ENCODE assay signal across 14 mouse cellular contexts in the genomic region with DNA sequence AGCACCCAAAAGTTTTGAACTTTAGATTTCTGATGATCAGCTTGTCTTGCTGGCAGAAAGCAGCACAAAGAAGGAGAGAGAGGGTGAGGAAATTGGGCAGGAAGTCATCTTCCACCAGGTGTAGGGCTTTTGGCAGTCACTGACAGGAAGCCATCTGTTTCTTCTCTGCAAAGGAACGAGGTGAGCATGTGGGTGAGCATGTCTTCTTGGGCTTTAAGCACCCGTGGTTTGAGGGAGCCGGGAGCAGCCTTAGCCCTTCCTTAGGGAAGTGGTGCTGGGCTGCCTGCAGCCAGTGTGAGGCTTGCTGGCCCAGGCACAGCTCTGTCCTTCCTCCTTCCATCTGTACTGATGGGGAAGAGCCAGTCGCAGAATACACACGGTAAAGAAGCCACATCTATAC. TPM values are rescaled to one million over a fixed set of nuclear protein-coding genes. Genes with fewer than 3 reads are reported as not detected.
DNase-seq lines count a peak whose midpoint lies in the region; ATAC-seq and TF ChIP-seq lines count a peak whose summit lies in the region.
"Had no signal": no experiment of that assay in that cellular context is flagged by ENCODE, and none has a peak within 500 bp of the region (broad histone marks: within the 10 kb centered on the region; RNA-seq: fewer than 3 reads in every experiment).

No protein-coding gene starts in this region.

- no peaks in the 10 kb centered on the region for H3K36me3 ChIP-seq in liver, embryonic 15.5 days (replicated peaks)
- H3K36me3 ChIP-seq in liver, embryonic 11.5 days (ENCODE audit: control insufficient read depth, insufficient read depth, low read length): 0 out of 2 replicates have a peak, but pooled peaks cover 4% of the 10 kb centered on the region
- no peaks in the 10 kb centered on the region for H3K36me3 ChIP-seq in liver, postnatal 0 days (replicated peaks; ENCODE audit: insufficient read depth, low read length)
- no peaks in the 10 kb centered on the region for H3K36me3 ChIP-seq in kidney, adult 2 months (ENCODE audit: control insufficient read depth, insufficient read depth, low read length)
- no peaks in the 10 kb centered on the region for H3K36me3 ChIP-seq in midbrain, postnatal 0 days (ENCODE audit: insufficient read depth, low read length)
- H3K36me3 ChIP-seq: forebrain, embryonic 10.5 days had no signal

- no peak overlapping the region for H3K4me3 ChIP-seq in liver, embryonic 15.5 days (replicated peaks)
- H3K4me3 ChIP-seq in liver, embryonic 11.5 days (ENCODE audit: low read depth, low read length): no peak overlapping the region
- peak overlapping the region; percentile 1 for H3K4me3 ChIP-seq in cerebellum, adult 2 months (replicated peaks; ENCODE audit: insufficient read depth, low read depth, low read length)
- no peak overlapping the region for H3K4me3 ChIP-seq in liver, postnatal 0 days (ENCODE audit: low read depth, low read length)
- no peak overlapping the region for H3K4me3 ChIP-seq in kidney, adult 2 months (ENCODE audit: insufficient read depth, low read depth, low read length)
- H3K4me3 ChIP-seq in midbrain, postnatal 0 days (ENCODE audit: low read depth, low read length): no peak overlapping the region
- H3K4me3 ChIP-seq: forebrain, embryonic 10.5 days had no signal

- no peaks in the 10 kb centered on the region for H3K27me3 ChIP-seq in liver, embryonic 15.5 days
- no peaks in the 10 kb centered on the region for H3K27me3 ChIP-seq in liver, embryonic 11.5 days (replicated peaks; ENCODE audit: control insufficient read depth, insufficient read depth, low read length)
- no peaks in the 10 kb centered on the region for H3K27me3 ChIP-seq in cerebellum, adult 2 months (ENCODE audit: control insufficient read depth, insufficient read depth, low read length)
- no peaks in the 10 kb centered on the region for H3K27me3 ChIP-seq in liver, postnatal 0 days (ENCODE audit: insufficient read depth, low read length)
- H3K27me3 ChIP-seq in kidney, adult 2 months (replicated peaks; ENCODE audit: control insufficient read depth, insufficient read depth, low read length): no peaks in the 10 kb centered on the region
- H3K27me3 ChIP-seq in midbrain, postnatal 0 days (ENCODE audit: insufficient read depth, low read length): no peaks in the 10 kb centered on the region

- H3K9ac ChIP-seq in liver, embryonic 15.5 days: no peak overlapping the region
- no peak overlapping the region for H3K9ac ChIP-seq in liver, embryonic 11.5 days (ENCODE audit: low read depth, low read length)
- H3K9ac ChIP-seq in liver, postnatal 0 days (replicated peaks): no peak overlapping the region
- H3K9ac ChIP-seq in midbrain, postnatal 0 days (replicated peaks; ENCODE audit: low read length, poor library complexity, severe bottlenecking): no peak overlapping the region

- no peak for TF ChIP-seq CTCF in cerebellum, adult 2 months (IDR thresholded peaks at IDR 0.05; ENCODE audit: borderline replicate concordance, insufficient read depth, low read depth, low read length)
- TF ChIP-seq CTCF in liver, postnatal 0 days (IDR thresholded peaks at IDR 0.05; ENCODE audit: low read depth): no peak
- no peak for TF ChIP-seq CTCF in kidney, adult 2 months (conservative IDR thresholded peaks at IDR 0.05; ENCODE audit: insufficient read depth, insufficient read length, low read depth, low read length)
- TF ChIP-seq CTCF in midbrain, postnatal 0 days (IDR thresholded peaks at IDR 0.05): no peak

- 0 out of 2 replicates have a peak overlapping the region, but pooled peaks have one; percentile 2 for H3K27ac ChIP-seq in liver, embryonic 15.5 days (replicated peaks)
- H3K27ac ChIP-seq in liver, embryonic 11.5 days (ENCODE audit: low read depth, low read length): no peak overlapping the region
- H3K27ac ChIP-seq in cerebellum, adult 2 months (ENCODE audit: insufficient read depth, low read length): peak overlapping the region; percentile 71
- peak overlapping the region; percentile 16 for H3K27ac ChIP-seq in liver, postnatal 0 days (ENCODE audit: low read depth)
- no peak overlapping the region for H3K27ac ChIP-seq in kidney, adult 2 months (ENCODE audit: insufficient read depth, low read depth, low read length)
- H3K27ac ChIP-seq in midbrain, postnatal 0 days (ENCODE audit: low read depth, low read length): no peak overlapping the region
- H3K27ac ChIP-seq: forebrain, embryonic 10.5 days; hindbrain, postnatal 0 days had no signal

- no peaks in the 10 kb centered on the region for H3K9me3 ChIP-seq in liver, embryonic 15.5 days (replicated peaks)
- H3K9me3 ChIP-seq in liver, embryonic 11.5 days (ENCODE audit: control insufficient read depth, low read length): no peaks in the 10 kb centered on the region
- H3K9me3 ChIP-seq in liver, postnatal 0 days (ENCODE audit: low read length): no peaks in the 10 kb centered on the region
- H3K9me3 ChIP-seq in midbrain, postnatal 0 days (ENCODE audit: low read length): no peaks in the 10 kb centered on the region
- H3K9me3 ChIP-seq: forebrain, embryonic 10.5 days had no signal

- TF ChIP-seq EP300 in liver, postnatal 0 days (IDR thresholded peaks at IDR 0.05; ENCODE audit: low read depth): no peak

- no peak for TF ChIP-seq POLR2A in cerebellum, adult 2 months (IDR thresholded peaks at IDR 0.05; ENCODE audit: borderline replicate concordance, insufficient read depth, low read length)
- no peak for TF ChIP-seq POLR2A in kidney, adult 2 months (IDR thresholded peaks at IDR 0.05; ENCODE audit: low read depth, low read length)

- WGBS in liver, embryonic 15.5 days (ENCODE audit: insufficient replicate concordance): 40% methylated on average over 5 of the region's 5 CpGs
- WGBS in liver, embryonic 11.5 days: 64% methylated on average over 5 of the region's 5 CpGs
- 10% methylated on average over 5 of the region's 5 CpGs for WGBS in cerebellum, adult 2 months
- WGBS in liver, postnatal 0 days (ENCODE audit: insufficient replicate concordance): 47% methylated on average over 5 of the region's 5 CpGs
- 60% methylated on average over 5 of the region's 5 CpGs for WGBS in kidney, adult 2 months
- 76% methylated on average over 5 of the region's 5 CpGs for WGBS in midbrain, postnatal 0 days

- no peak for DNase-seq in liver, embryonic 11.5 days (ENCODE audit: low spot score)
- peak; percentile 73 to 85 for DNase-seq in cerebellum, adult 2 months
- no peak for DNase-seq in liver, postnatal 0 days
- DNase-seq in thymus, postnatal 4 days: peak; percentile 59
- no peak for DNase-seq in kidney, adult 2 months
- DNase-seq in frontal cortex, postnatal 10 days (ENCODE audit: low spot score in 2 of 2): no peak
- no peak for DNase-seq in midbrain, postnatal 0 days (ENCODE audit: low spot score)
- DNase-seq: gastrocnemius, postnatal 36 days; kidney, postnatal 4 days had no signal

- no peak for ATAC-seq in liver, embryonic 15.5 days (ENCODE audit: insufficient read depth)
- ATAC-seq in liver, embryonic 11.5 days (replicated peaks; ENCODE audit: low FRiP score): no peak
- no peak for ATAC-seq in liver, postnatal 0 days
- ATAC-seq in midbrain, postnatal 0 days (ENCODE audit: low FRiP score): no peak
- ATAC-seq: hindbrain, postnatal 0 days; midbrain, embryonic 16.5 days had no signal

- H3K4me2 ChIP-seq in liver, embryonic 15.5 days: 0 out of 2 replicates have a peak overlapping the region, but pooled peaks have one; percentile 41
- no peak overlapping the region for H3K4me2 ChIP-seq in liver, embryonic 11.5 days
- 0 out of 2 replicates have a peak overlapping the region, but pooled peaks have one; percentile 5 for H3K4me2 ChIP-seq in liver, postnatal 0 days (ENCODE audit: low read depth, low read length)
- no peak overlapping the region for H3K4me2 ChIP-seq in midbrain, postnatal 0 days (ENCODE audit: low read depth, low read length, poor library complexity, severe bottlenecking)

- peaks cover 83% of the 10 kb centered on the region for H3K4me1 ChIP-seq in liver, embryonic 15.5 days (replicated peaks)
- H3K4me1 ChIP-seq in liver, embryonic 11.5 days (replicated peaks; ENCODE audit: control insufficient read depth, insufficient read depth, low read length): peaks cover 19% of the 10 kb centered on the region
- peaks cover 16% of the 10 kb centered on the region for H3K4me1 ChIP-seq in cerebellum, adult 2 months (ENCODE audit: control insufficient read depth, insufficient read depth, low read length)
- H3K4me1 ChIP-seq in liver, postnatal 0 days (ENCODE audit: insufficient read depth): peaks cover 55% of the 10 kb centered on the region
- no peaks in the 10 kb centered on the region for H3K4me1 ChIP-seq in kidney, adult 2 months (ENCODE audit: control insufficient read depth, insufficient read depth, low read length)
- 0 out of 2 replicates have a peak, but pooled peaks cover 3% of the 10 kb centered on the region for H3K4me1 ChIP-seq in midbrain, postnatal 0 days (ENCODE audit: insufficient read depth, low read length)

RNA-seq across cellular contexts. Expression of a gene that starts 5.5 kb away (rescaled TPM):
- 4.3 and 4.4 TPM in 2 replicates for polyA plus RNA-seq in liver, embryonic 15.5 days (2015; fragmentation: Nextera tagmentation; extraction: Ambion mirVana)
- 13.5 and 14.7 TPM in 2 replicates for polyA plus RNA-seq in liver, embryonic 11.5 days (2014; fragmentation: Nextera tagmentation; extraction: Ambion mirVana)
- 45.6 and 46.5 TPM in 2 replicates for polyA plus RNA-seq in cerebellum, adult 2 months (2012; rRNA removed)
- polyA plus RNA-seq in liver, postnatal 0 days (2015; fragmentation: Nextera tagmentation; extraction: Ambion mirVana): 3.2 and 3.4 TPM in 2 replicates
- 4.4 and 5.0 TPM in 2 replicates for polyA plus RNA-seq in kidney, adult 2 months (2012; rRNA removed)
- total RNA-seq in midbrain, postnatal 0 days (2014; rRNA removed): 31.5 and 42.8 TPM in 2 replicates
- polyA plus RNA-seq in midbrain, postnatal 0 days (2015; fragmentation: Nextera tagmentation; extraction: Ambion mirVana): 6.8 and 8.4 TPM in 2 replicates

RNA-seq across cellular contexts. Expression of a gene that starts 13.5 kb away (rescaled TPM):
- polyA plus RNA-seq in liver, embryonic 15.5 days (2015; fragmentation: Nextera tagmentation; extraction: Ambion mirVana): 0.74 and 1.2 TPM in 2 replicates
- 2.6 and 4.2 TPM in 2 replicates for polyA plus RNA-seq in liver, embryonic 11.5 days (2014; fragmentation: Nextera tagmentation; extraction: Ambion mirVana)
- 0.07 and 0.10 TPM in 2 replicates for polyA plus RNA-seq in cerebellum, adult 2 months (2012; rRNA removed)
- polyA plus RNA-seq in liver, postnatal 0 days (2015; fragmentation: Nextera tagmentation; extraction: Ambion mirVana): 0.09 and 0.89 TPM in 2 replicates
- 0.33 and 0.41 TPM in 2 replicates for polyA plus RNA-seq in kidney, adult 2 months (2012; rRNA removed)
- total RNA-seq in midbrain, postnatal 0 days (2014; rRNA removed): 0.71 and 0.99 TPM in 2 replicates
- 0.68 and 0.70 TPM in 2 replicates for polyA plus RNA-seq in midbrain, postnatal 0 days (2015; fragmentation: Nextera tagmentation; extraction: Ambion mirVana)
- total RNA-seq: left cerebral cortex, postnatal 25 days had no signal
- polyA plus RNA-seq: forebrain, embryonic 10.5 days had no signal

Comparison
In these comparisons a context has a peak if more than half of its experiments do, and no peak if none do; other contexts are left out.
1. H3K27ac ChIP-seq: peak in liver, embryonic 15.5 days (single experiment), cerebellum, adult 2 months (single experiment) and liver, postnatal 0 days (single experiment); none in liver, embryonic 11.5 days (single experiment), kidney, adult 2 months (single experiment) and midbrain, postnatal 0 days (single experiment).
2. H3K4me2 ChIP-seq: peak in liver, embryonic 15.5 days (single experiment) and liver, postnatal 0 days (single experiment); none in liver, embryonic 11.5 days (single experiment) and midbrain, postnatal 0 days (single experiment).
3. DNase-seq: peak in cerebellum, adult 2 months (2 of 2) and thymus, postnatal 4 days (single experiment); none in liver, embryonic 11.5 days (single experiment), liver, postnatal 0 days (single experiment), kidney, adult 2 months (single experiment), frontal cortex, postnatal 10 days (0 of 2) and midbrain, postnatal 0 days (single experiment).